Mouse (Mus musculus): ENCODE measurements around the gene Pam16. TPM values are rescaled to one million over a fixed set of nuclear protein-coding genes. Genes with fewer than 3 reads are reported as not detected.
A peak's percentile ranks its signal among the peaks of the same experiment; 100 is the strongest.

Pam16 gene
- polyA plus RNA-seq, 1 experiment from 2014 or later, result 94.7 TPM

- H3K4me1 ChIP-seq, result peaks cover 23% of the 10 kb centered on the region
- H3K4me3 ChIP-seq, result no peak overlapping the region
- no peak for DNase-seq (ENCODE audit: extremely low spot score, low spot score)
- no peak overlapping the region for H3K27ac ChIP-seq
- peaks cover 12% of the 10 kb centered on the region; the same call in 1 of the 2 replicates for H3K36me3 ChIP-seq (replicated peaks)
- H3K27me3 ChIP-seq (ENCODE audit: poor library complexity, severe bottlenecking), result no peaks in the 10 kb centered on the region
- 86% methylated on average over 6 of the region's 6 CpGs for WGBS
- no peaks in the 10 kb centered on the region for H3K9me3 ChIP-seq
Observed at GRCm38 (mm10) chr16:4627105-4627504, 2.3 kb upstream of the Pam16 start.

- Histone ChIP-seq H3K27ac (peak overlapping the region; percentile 93), H3K4me1 (peaks cover 26% of the 10 kb centered on the region), H3K4me3 (peak overlapping the region; percentile 75), H3K27me3 (ENCODE audit: poor library complexity, severe bottlenecking) (no peaks in the 10 kb centered on the region), H3K36me3 (replicated peaks) (peaks cover 25% of the 10 kb centered on the region), H3K9me3 (peaks cover under 1% of the 10 kb centered on the region; the same call in 1 of the 2 replicates)
- 23% methylated on average over 9 of the region's 9 CpGs for WGBS
- DNase-seq (ENCODE audit: extremely low spot score, low spot score), result no peak
Observed at GRCm38 (mm10) chr16:4624074-4624473, 714 bp downstream of the Pam16 start.

DNA sequence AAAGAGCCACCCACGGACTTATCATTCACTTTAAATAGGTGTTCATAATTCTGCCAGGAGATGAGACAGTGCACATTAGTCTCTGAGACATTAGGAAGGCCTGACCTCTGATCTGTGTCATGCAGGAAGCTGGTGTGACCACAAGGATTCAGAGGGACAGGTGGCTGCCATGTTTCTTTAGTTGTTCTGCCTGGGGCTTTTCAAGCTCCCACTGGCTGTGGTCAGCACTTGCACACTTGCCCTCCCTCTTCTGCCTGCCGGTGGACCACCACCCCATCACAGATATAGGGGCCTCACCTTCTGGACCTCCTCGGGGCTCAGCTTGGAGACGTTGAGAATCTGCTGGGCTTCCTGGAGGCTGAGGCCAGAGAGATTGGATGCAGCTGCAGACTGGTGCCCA lies 8.0 kb downstream of the Pam16 start:
- Histone ChIP-seq H3K4me1 (0 out of 2 replicates have a peak, but pooled peaks cover 2% of the 10 kb centered on the region), H3K27ac (no peak overlapping the region), H3K4me3 (no peak overlapping the region), H3K36me3 (replicated peaks) (peaks cover 90% of the 10 kb centered on the region), H3K9me3 (peaks cover 4% of the 10 kb centered on the region; the same call in 1 of the 2 replicates), H3K27me3 (ENCODE audit: poor library complexity, severe bottlenecking) (no peaks in the 10 kb centered on the region)
- 85% methylated on average over 4 of the region's 4 CpGs for WGBS
- DNase-seq (ENCODE audit: extremely low spot score, low spot score), result no peak

- WGBS, result 92% methylated on average over 1 of the region's 1 CpGs
Observed at GRCm38 (mm10) chr16:4615297-4615696, 9.5 kb downstream of the Pam16 start.

DNA sequence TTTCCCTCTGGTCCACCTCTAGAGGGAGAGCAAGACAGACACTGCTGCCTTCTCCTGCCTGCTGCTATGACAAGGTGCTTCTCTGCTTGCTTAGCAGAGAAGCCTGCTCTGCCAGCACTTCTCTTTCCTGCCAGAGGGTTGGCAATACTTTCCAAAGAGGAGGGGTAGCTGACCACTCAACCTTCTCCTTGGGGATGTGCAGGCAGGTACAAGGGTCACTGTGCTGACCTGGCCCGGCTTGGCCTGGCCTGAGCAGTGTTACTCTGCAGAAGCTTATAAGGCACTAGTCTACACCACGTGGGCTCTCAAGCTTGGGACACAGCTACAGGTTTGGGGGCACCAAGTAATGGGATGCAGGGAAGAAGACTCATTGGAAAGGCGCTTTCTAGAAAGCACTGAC lies 10.1 kb downstream of the Pam16 start:
- DNase-seq (ENCODE audit: extremely low spot score, low spot score), result no peak
- H3K27me3 ChIP-seq (ENCODE audit: poor library complexity, severe bottlenecking), result no peaks in the 10 kb centered on the region
- no peaks in the 10 kb centered on the region for H3K4me1 ChIP-seq
- H3K4me3 ChIP-seq, result no peak overlapping the region
- H3K9me3 ChIP-seq, result peaks cover 4% of the 10 kb centered on the region; the same call in 1 of the 2 replicates
- peaks cover 99% of the 10 kb centered on the region for H3K36me3 ChIP-seq (replicated peaks)
- H3K27ac ChIP-seq, result no peak overlapping the region
- 93% methylated on average over 3 of the region's 3 CpGs for WGBS

More at GRCm38 (mm10) chr16:4615297-4615696, 9.5 kb downstream of the Pam16 start:
- DNase-seq (ENCODE audit: extremely low spot score, low spot score), result no peak
- no peaks in the 10 kb centered on the region for H3K27me3 ChIP-seq (ENCODE audit: poor library complexity, severe bottlenecking)
- H3K4me3 ChIP-seq, result no peak overlapping the region
- peaks cover 4% of the 10 kb centered on the region; the same call in 1 of the 2 replicates for H3K9me3 ChIP-seq
- H3K27ac ChIP-seq, result no peak overlapping the region
- H3K4me1 ChIP-seq, result no peaks in the 10 kb centered on the region
- peaks cover 99% of the 10 kb centered on the region for H3K36me3 ChIP-seq (replicated peaks)

DNA sequence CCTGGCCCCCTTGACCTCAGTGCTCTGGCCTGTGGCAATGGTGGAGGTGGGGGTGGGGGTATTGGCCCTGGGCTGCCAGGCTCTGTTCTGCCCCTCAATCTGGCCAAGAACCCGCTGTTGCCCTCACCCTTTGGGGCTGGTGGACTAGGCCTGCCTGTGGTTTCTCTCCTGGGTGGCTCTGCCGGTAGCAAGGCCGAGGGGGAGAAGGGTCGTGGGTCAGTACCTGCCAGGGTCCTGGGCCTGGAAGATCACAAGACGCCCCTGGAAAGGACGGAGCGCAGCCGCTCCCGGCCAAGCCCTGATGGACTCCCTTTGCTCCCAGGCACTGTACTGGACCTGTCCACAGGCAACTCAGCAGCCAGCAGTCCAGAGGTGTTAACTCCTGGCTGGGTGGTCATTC lies 11.1 kb downstream of the Pam16 start:
- H3K9me3 ChIP-seq, result no peaks in the 10 kb centered on the region; the same call in 1 of the 2 replicates
- H3K4me1 ChIP-seq, result no peaks in the 10 kb centered on the region
- H3K4me3 ChIP-seq, result no peak overlapping the region
- peaks cover 99% of the 10 kb centered on the region for H3K36me3 ChIP-seq (replicated peaks)
- H3K27ac ChIP-seq, result no peak overlapping the region
- H3K27me3 ChIP-seq (ENCODE audit: poor library complexity, severe bottlenecking), result no peaks in the 10 kb centered on the region
- 93% methylated on average over 9 of the region's 9 CpGs for WGBS
- no peak for DNase-seq (ENCODE audit: extremely low spot score, low spot score)

DNA sequence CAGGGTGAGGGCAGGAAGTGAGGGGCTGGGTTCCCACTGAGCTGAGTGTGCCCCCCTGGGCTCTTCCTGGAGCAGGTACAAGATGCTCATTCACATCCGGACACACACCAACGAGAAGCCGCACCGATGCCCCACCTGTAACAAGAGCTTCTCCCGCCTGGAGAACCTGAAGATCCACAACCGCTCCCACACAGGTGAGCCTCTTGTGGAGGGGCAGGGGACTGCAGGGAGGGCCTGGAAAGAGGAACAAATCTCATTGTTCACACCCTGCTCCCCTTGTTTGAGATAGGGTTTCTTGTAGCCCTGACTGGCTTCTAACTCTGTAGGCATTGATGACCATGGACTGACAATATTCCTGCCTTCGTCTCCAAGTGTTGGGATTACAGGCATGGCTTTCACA lies 13.1 kb downstream of the Pam16 start:
- Histone ChIP-seq H3K36me3 (replicated peaks) (peaks cover 85% of the 10 kb centered on the region), H3K4me1 (peaks cover 11% of the 10 kb centered on the region), H3K9me3 (no peaks in the 10 kb centered on the region), H3K27ac (no peak overlapping the region), H3K4me3 (no peak overlapping the region), H3K27me3 (ENCODE audit: poor library complexity, severe bottlenecking) (no peaks in the 10 kb centered on the region)
- no peak for DNase-seq (ENCODE audit: extremely low spot score, low spot score)
- 97% methylated on average over 7 of the region's 7 CpGs for WGBS

DNA sequence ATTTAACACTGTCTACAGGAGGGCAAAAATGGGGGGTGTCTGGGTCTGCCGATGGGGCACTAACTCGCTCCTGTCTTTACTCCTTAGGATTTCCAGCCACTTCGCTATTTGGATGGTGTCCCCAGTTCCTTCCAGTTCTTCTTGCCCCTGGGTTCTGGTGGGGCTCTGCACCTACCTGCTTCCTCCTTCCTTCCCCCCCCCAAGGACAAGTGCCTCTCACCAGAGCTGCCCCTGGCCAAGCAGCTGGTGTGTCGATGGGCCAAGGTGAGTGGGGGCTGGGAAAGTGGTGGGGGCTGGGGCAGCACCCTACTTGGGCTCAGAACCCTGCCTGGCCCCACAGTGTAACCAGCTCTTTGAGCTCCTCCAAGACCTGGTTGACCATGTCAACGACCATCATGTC lies 13.6 kb downstream of the Pam16 start:
- Histone ChIP-seq H3K4me1 (peaks cover 16% of the 10 kb centered on the region), H3K27me3 (ENCODE audit: poor library complexity, severe bottlenecking) (no peaks in the 10 kb centered on the region), H3K36me3 (replicated peaks) (peaks cover 80% of the 10 kb centered on the region), H3K9me3 (no peaks in the 10 kb centered on the region), H3K27ac (no peak overlapping the region), H3K4me3 (no peak overlapping the region)
- no peak for DNase-seq (ENCODE audit: extremely low spot score, low spot score)
- WGBS, result 91% methylated on average over 5 of the region's 5 CpGs

- Histone ChIP-seq H3K27ac (no peak overlapping the region), H3K9me3 (no peaks in the 10 kb centered on the region), H3K36me3 (replicated peaks) (peaks cover 54% of the 10 kb centered on the region)
Observed at GRCm38 (mm10) chr16:4608532-4609059, 16.2 kb downstream of the Pam16 start.

GRCm38 (mm10) chr16:4607818-4608531 lies 16.8 kb downstream of the Pam16 start:
- WGBS, result 59% methylated on average over 9 of the region's 9 CpGs
- Histone ChIP-seq H3K4me1 (peaks cover 48% of the 10 kb centered on the region), H3K36me3 (replicated peaks) (peaks cover 48% of the 10 kb centered on the region), H3K9me3 (no peaks in the 10 kb centered on the region), H3K4me3 (no peak overlapping the region), H3K27me3 (ENCODE audit: poor library complexity, severe bottlenecking) (no peaks in the 10 kb centered on the region), H3K27ac (no peak overlapping the region)
- DNase-seq (ENCODE audit: extremely low spot score, low spot score), result peak; percentile 75

More at GRCm38 (mm10) chr16:4608532-4609059, 16.2 kb downstream of the Pam16 start:
- WGBS, result 88% methylated on average over 19 of the region's 19 CpGs
- Histone ChIP-seq H3K4me3 (no peak overlapping the region), H3K4me1 (peaks cover 42% of the 10 kb centered on the region), H3K27me3 (ENCODE audit: poor library complexity, severe bottlenecking) (no peaks in the 10 kb centered on the region)
- DNase-seq (ENCODE audit: extremely low spot score, low spot score), result no peak

GRCm38 (mm10) chr16:4606431-4607084 lies 18.2 kb downstream of the Pam16 start:
- peaks cover 62% of the 10 kb centered on the region for H3K4me1 ChIP-seq
- DNase-seq (ENCODE audit: extremely low spot score, low spot score), result no peak
- WGBS, result 45% methylated on average over 5 of the region's 5 CpGs
- H3K4me3 ChIP-seq, result 0 out of 2 replicates have a peak overlapping the region, but pooled peaks have one; percentile 13
- peak overlapping the region; percentile 78 for H3K27ac ChIP-seq
- no peaks in the 10 kb centered on the region for H3K27me3 ChIP-seq (ENCODE audit: poor library complexity, severe bottlenecking)
- H3K36me3 ChIP-seq (replicated peaks), result peaks cover 34% of the 10 kb centered on the region
- no peaks in the 10 kb centered on the region for H3K9me3 ChIP-seq

- Histone ChIP-seq H3K9me3 (no peaks in the 10 kb centered on the region), H3K27ac (peak overlapping the region; percentile 78), H3K4me1 (peaks cover 72% of the 10 kb centered on the region), H3K27me3 (ENCODE audit: poor library complexity, severe bottlenecking) (no peaks in the 10 kb centered on the region), H3K4me3 (peak overlapping the region; percentile 24; the same call in 1 of the 2 replicates), H3K36me3 (replicated peaks) (peaks cover 27% of the 10 kb centered on the region)
- WGBS, result 45% methylated on average over 13 of the region's 13 CpGs
- DNase-seq (ENCODE audit: extremely low spot score, low spot score), result no peak
Observed at GRCm38 (mm10) chr16:4605514-4606131, 19.2 kb downstream of the Pam16 start.
